Mouse (Mus musculus): ENCODE measurements around the gene Ddx42. TPM values are rescaled to one million over a fixed set of nuclear protein-coding genes. Genes with fewer than 3 reads are reported as not detected.

Ddx42 gene
- polyA plus RNA-seq (2015; fragmentation: Illumina TruSeq; extraction: RNeasy Lipid Tissue Mini Kit (QIAGEN cat#74804); ENCODE audit: insufficient read depth, low replicate concordance): 89.4 TPM

DNA sequence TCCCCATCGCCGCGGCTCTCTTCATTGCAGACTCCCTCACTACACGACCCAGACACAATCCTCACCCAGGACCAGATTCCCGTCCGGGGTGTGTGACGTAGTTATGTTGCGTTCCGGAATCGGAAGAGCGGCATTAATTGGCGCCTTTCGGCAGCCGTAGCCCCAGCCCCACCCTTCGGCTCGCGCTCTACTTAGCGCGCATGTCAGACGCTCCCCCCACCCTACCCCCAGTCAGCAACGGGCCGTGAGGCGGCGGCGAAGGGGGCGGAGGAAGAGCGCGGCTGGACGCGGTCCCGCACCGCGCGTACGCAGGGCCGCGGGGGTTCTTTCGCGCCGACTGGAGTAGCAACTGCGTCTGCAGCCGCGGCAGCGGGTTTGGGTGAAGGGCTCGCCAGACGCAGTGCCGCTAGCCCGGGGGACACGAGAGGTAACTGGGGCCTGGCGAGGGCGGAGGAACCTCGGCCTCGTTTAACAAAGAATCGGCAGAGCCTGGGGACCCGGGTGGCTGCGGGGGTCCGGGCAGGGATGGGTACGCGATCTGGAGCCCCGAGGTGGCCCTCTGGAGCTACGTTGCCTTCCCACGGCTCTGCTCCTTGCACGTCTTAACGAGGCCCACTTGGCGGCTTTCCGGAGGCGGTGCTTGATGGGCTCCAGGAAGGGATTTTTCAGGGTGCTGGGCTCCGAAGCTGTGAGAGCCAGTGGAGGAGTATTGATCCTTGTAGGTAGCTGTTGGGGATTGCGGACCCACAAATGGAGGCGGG, at the start of gene Ddx42:
Gene Ddx42, plus strand, starts transcription at position 197 of the 761 bp plus-strand sequence.

DNA sequence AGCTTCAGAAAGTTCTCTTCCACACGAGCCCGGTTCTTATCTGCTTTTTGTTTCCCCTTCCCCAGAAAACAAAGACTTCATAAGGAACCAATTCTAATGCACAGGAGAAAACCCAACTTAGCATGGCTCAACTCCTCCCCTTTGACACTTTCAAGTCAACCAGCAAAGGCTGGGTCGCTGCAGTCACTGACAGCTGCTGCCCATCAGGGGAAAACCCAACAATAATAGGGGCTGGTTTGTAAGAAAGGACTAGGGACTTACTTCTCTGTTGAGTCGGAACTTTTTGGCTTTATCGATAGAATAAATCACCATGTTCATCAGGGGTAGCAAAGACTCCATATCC, 14.6 kb upstream of the Ddx42 start, which contains the start of gene Strada:
Gene Strada, minus strand, starts transcription at position 46 of the 343 bp plus-strand sequence.

DNA sequence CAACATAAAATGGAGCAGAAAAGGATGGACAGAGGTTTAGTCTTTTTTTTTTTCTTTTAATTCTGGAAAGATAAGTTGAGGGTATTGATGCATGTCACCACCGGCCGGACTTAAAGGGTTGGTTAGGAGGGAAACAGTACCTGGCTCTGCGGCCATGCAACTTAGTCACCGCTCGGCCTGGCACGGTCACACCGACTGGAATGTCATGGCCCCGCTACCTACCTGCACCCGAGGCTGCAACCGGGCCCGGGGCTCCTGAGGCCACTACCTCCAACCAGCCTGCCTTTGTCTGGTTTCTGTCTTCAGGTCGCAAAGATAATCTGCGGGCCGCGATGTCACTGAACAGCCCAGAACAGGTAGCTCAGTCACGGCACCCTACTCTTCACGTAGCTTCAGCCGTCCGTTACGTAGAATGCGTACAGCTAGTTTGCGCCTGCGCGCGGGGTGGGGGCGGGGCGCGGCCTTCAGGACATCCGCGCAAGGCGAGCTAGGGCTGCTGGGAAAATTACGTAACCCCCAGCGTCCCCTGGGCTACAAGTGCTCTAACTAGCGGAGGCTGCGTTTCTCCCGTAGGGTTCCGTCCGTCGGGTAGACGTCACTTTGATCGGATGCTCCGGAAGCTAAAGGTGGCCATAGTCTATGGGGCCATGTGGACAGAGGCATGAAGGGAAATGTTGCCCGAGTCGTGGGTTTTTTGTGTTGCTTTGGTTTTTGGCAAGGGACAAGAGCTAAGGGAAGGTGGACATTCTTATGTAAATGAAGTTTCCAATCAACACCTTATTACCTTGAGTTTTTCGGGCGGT, 598 bp upstream of the Ddx42 start, which contains the start of gene Ccdc47:
Gene Ccdc47, minus strand, starts transcription at position 418 of the 803 bp plus-strand sequence.

DNA sequence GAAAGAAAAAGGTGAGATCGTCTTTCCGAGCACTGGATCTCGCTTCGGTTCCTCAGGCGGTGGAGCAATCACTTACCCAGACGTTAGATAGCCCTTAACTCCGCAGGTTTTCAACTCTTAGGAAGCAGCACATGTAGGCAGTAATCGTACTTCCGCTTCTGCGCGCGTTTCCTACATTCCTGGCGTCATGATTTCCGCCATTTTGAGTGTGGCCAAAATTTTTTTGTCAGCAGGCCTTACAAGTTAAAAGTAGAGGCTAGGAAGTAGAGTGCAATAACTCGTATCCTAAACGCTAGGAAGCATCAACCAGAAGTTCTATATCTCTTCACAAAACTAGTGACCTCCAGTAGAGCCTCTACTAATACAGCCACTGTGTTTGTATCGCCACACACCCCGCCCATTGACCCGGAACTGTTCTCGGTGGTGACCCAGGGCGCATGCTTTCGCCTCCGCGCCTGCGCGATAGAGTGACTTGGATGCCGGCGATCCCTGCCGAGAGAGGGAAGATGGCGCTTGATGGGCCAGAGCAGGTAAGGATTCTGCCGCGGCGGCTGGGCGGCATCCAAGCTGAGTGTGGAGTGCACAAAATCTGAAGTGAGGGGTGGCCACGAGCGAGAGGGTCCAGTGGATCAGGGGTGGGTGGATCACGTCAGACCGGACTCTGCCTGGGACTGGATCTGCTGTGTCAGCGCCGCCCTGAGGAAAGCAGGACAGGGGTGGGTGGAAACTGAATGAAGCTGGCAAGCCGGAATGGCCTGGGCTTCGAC, 39.1 kb downstream of the Ddx42 start, which contains the start of the genes Ftsj3 and Psmc5:
Gene Ftsj3, minus strand, starts transcription at position 395 of the 767 bp plus-strand sequence.
Gene Psmc5, plus strand, starts transcription at position 470 of the 767 bp plus-strand sequence.

DNA sequence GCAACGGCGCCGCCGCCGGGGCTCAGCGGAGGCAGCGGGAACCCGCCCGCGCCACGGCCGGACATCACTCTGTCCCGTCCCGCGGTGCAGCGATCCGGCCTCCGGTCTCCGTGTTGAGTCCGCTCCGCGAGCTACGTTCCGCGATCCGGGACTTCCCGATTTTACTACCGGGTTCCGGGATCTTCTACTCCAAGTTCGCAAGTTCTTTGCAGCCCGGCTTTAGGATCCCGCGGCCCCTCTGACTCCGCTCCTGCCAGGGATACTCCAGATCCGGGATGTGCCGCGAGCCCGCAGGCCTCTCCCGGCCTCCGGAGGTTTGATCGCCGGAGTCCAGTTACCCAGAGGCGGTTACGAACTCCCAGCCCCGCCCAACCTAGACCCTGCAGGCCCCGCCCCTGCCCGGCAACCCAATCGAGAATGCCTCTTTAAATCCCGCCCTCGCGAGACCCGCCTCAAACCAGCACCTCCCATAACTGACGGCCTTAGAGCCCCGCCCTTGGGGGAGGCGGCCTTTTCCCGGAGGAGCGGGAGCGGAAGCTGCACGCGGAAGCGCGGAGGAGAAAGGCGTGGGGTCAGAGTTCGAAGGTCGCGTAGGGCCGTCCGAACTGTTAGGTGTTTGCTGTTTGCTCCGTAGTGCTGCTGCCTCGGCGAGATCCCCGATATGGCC, 56.1 kb downstream of the Ddx42 start, which contains the start of gene Smarcd2:
Gene Smarcd2, minus strand, starts transcription at position 329 of the 667 bp plus-strand sequence.

DNA sequence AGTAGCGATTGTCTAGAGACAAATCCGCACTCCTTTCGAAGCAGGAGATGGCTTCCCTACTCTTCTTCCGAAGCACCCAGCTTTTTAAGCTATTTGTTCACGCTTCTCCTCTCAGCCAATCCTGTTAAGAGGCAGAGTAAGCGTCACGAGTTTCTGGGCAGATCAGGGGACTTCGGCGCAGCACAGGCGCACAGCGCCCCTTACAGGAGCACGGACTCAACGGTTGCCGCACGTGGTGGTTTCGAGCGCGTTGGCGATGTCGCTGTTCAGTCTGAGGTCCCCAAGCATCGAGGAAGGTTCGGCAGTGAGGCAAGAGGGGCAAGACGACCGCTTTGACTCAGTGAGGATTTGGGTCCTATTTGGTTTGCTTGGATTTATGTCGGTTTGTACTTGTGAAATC, 59.7 kb downstream of the Ddx42 start, which contains the start of gene Tcam1:
Gene Tcam1, plus strand, starts transcription at position 219 of the 400 bp plus-strand sequence.

Other genes with a start within 250 kb of the Ddx42 start
- 8.4 TPM for gene Ace, start 249.0 kb upstream of the Ddx42 start, polyA plus RNA-seq (2015; fragmentation: Illumina TruSeq; extraction: RNeasy Lipid Tissue Mini Kit (QIAGEN cat#74804); ENCODE audit: insufficient read depth, low replicate concordance)
- not detected for gene Ace3, start 222.3 kb upstream of the Ddx42 start, polyA plus RNA-seq (2015; fragmentation: Illumina TruSeq; extraction: RNeasy Lipid Tissue Mini Kit (QIAGEN cat#74804); ENCODE audit: insufficient read depth, low replicate concordance)
- gene Kcnh6, start 208.8 kb upstream of the Ddx42 start, polyA plus RNA-seq (2015; fragmentation: Illumina TruSeq; extraction: RNeasy Lipid Tissue Mini Kit (QIAGEN cat#74804); ENCODE audit: insufficient read depth, low replicate concordance): not detected
- 67.7 TPM for gene Dcaf7, start 180.1 kb upstream of the Ddx42 start, polyA plus RNA-seq (2015; fragmentation: Illumina TruSeq; extraction: RNeasy Lipid Tissue Mini Kit (QIAGEN cat#74804); ENCODE audit: insufficient read depth, low replicate concordance)
- gene Taco1, start 150.9 kb upstream of the Ddx42 start, polyA plus RNA-seq (2015; fragmentation: Illumina TruSeq; extraction: RNeasy Lipid Tissue Mini Kit (QIAGEN cat#74804); ENCODE audit: insufficient read depth, low replicate concordance): 15.3 TPM
- gene Map3k3, start 132.3 kb upstream of the Ddx42 start, polyA plus RNA-seq (2015; fragmentation: Illumina TruSeq; extraction: RNeasy Lipid Tissue Mini Kit (QIAGEN cat#74804); ENCODE audit: insufficient read depth, low replicate concordance): 60.8 TPM
- not detected for gene Gm10840, start 56.1 kb upstream of the Ddx42 start, polyA plus RNA-seq (2015; fragmentation: Illumina TruSeq; extraction: RNeasy Lipid Tissue Mini Kit (QIAGEN cat#74804); ENCODE audit: insufficient read depth, low replicate concordance)
- gene Limd2, start 56.1 kb upstream of the Ddx42 start, polyA plus RNA-seq (2015; fragmentation: Illumina TruSeq; extraction: RNeasy Lipid Tissue Mini Kit (QIAGEN cat#74804); ENCODE audit: insufficient read depth, low replicate concordance): 322 TPM
- 35.5 TPM for gene Strada, start 14.8 kb upstream of the Ddx42 start, polyA plus RNA-seq (2015; fragmentation: Illumina TruSeq; extraction: RNeasy Lipid Tissue Mini Kit (QIAGEN cat#74804); ENCODE audit: insufficient read depth, low replicate concordance)
- 113 TPM for gene Ccdc47, start 582 bp upstream of the Ddx42 start, polyA plus RNA-seq (2015; fragmentation: Illumina TruSeq; extraction: RNeasy Lipid Tissue Mini Kit (QIAGEN cat#74804); ENCODE audit: insufficient read depth, low replicate concordance)
- gene Ftsj3, start 39.2 kb downstream of the Ddx42 start, polyA plus RNA-seq (2015; fragmentation: Illumina TruSeq; extraction: RNeasy Lipid Tissue Mini Kit (QIAGEN cat#74804); ENCODE audit: insufficient read depth, low replicate concordance): 75.9 TPM
- 94.7 TPM for gene Psmc5, start 39.2 kb downstream of the Ddx42 start, polyA plus RNA-seq (2015; fragmentation: Illumina TruSeq; extraction: RNeasy Lipid Tissue Mini Kit (QIAGEN cat#74804); ENCODE audit: insufficient read depth, low replicate concordance)
- 94.5 TPM for gene Smarcd2, start 56.0 kb downstream of the Ddx42 start, polyA plus RNA-seq (2015; fragmentation: Illumina TruSeq; extraction: RNeasy Lipid Tissue Mini Kit (QIAGEN cat#74804); ENCODE audit: insufficient read depth, low replicate concordance)
- gene Tcam1, start 59.7 kb downstream of the Ddx42 start, polyA plus RNA-seq (2015; fragmentation: Illumina TruSeq; extraction: RNeasy Lipid Tissue Mini Kit (QIAGEN cat#74804); ENCODE audit: insufficient read depth, low replicate concordance): 0.26 TPM
- 1.0 TPM for gene Gh, start 84.9 kb downstream of the Ddx42 start, polyA plus RNA-seq (2015; fragmentation: Illumina TruSeq; extraction: RNeasy Lipid Tissue Mini Kit (QIAGEN cat#74804); ENCODE audit: insufficient read depth, low replicate concordance)
- gene Cd79b, start 97.8 kb downstream of the Ddx42 start, polyA plus RNA-seq (2015; fragmentation: Illumina TruSeq; extraction: RNeasy Lipid Tissue Mini Kit (QIAGEN cat#74804); ENCODE audit: insufficient read depth, low replicate concordance): 960 TPM
- 6.6 TPM for gene Scn4a, start 136.4 kb downstream of the Ddx42 start, polyA plus RNA-seq (2015; fragmentation: Illumina TruSeq; extraction: RNeasy Lipid Tissue Mini Kit (QIAGEN cat#74804); ENCODE audit: insufficient read depth, low replicate concordance)
- 0.33 TPM for gene Prr29, start 148.5 kb downstream of the Ddx42 start, polyA plus RNA-seq (2015; fragmentation: Illumina TruSeq; extraction: RNeasy Lipid Tissue Mini Kit (QIAGEN cat#74804); ENCODE audit: insufficient read depth, low replicate concordance)
- 103 TPM for gene Icam2, start 171.1 kb downstream of the Ddx42 start, polyA plus RNA-seq (2015; fragmentation: Illumina TruSeq; extraction: RNeasy Lipid Tissue Mini Kit (QIAGEN cat#74804); ENCODE audit: insufficient read depth, low replicate concordance)

Measured in spleen, adult 10 weeks (tissue).